Mouse (Mus musculus) spleen, adult 2 months (tissue): ENCODE measurements around the gene Tuft1. TPM values are rescaled to one million over a fixed set of nuclear protein-coding genes. Genes with fewer than 3 reads are reported as not detected.
"Not testable (repeated sequence)": the region's sequence is repeated elsewhere in the genome, so short reads cannot be mapped to it uniquely, and the experiment has no call there.

Experiments
- DNase-seq, 2 experiments: peaks; one replicate each; pipeline versions ENCODE4 v3.0.0 to v3.0.0-alpha.2; 2012 to 2021; ENCODE audit warnings: low spot score in 2 of 2, low read depth in 1 of 2
- H3K27ac ChIP-seq: fragments of 200-500 bp; 2 replicates; pipeline ENCODE4 v1.5.1; 2012; ENCODE audit warnings: low read length, inconsistent platforms; ENCODE audit not compliant: insufficient read depth
- H3K27me3 ChIP-seq: fragments of 200-500 bp; 2 replicates; pipeline ENCODE4 v1.6.1; 2012; ENCODE audit warnings: mild to moderate bottlenecking, moderate library complexity, low read length, inconsistent platforms; ENCODE audit not compliant: control insufficient read depth, insufficient read depth
- H3K36me3 ChIP-seq: fragments of 200-500 bp; 2 replicates; pipeline ENCODE4 v1.6.1; 2012; ENCODE audit warnings: mild to moderate bottlenecking, low read length, inconsistent platforms; ENCODE audit not compliant: control insufficient read depth, insufficient read depth
- H3K4me1 ChIP-seq: fragments of 200-500 bp; 2 replicates; pipeline ENCODE4 v1.6.1; 2011; ENCODE audit warnings: inconsistent platforms; ENCODE audit not compliant: control insufficient read depth, insufficient read depth, insufficient read length
- H3K4me3 ChIP-seq: fragments of 200-500 bp; 2 replicates; pipeline ENCODE4 v1.5.1; 2011; ENCODE audit warnings: mild to moderate bottlenecking, inconsistent platforms; ENCODE audit not compliant: insufficient read depth, insufficient read length; ENCODE audit errors: extremely low read depth
- CTCF ChIP-seq: fragments of 200-500 bp; IDR thresholded peaks from 2 replicates; pipeline ENCODE4 v1.5.1; 2011; ENCODE audit warnings: mild to moderate bottlenecking, inconsistent platforms; ENCODE audit not compliant: insufficient read depth, insufficient read length, insufficient replicate concordance; ENCODE audit errors: extremely low read depth
- POLR2A ChIP-seq: fragments of 200-500 bp; IDR thresholded peaks from 2 replicates; pipeline ENCODE4 v1.6.1; 2011; ENCODE audit warnings: low read depth, low read length, inconsistent platforms
- WGBS: fragments of 180-500 bp; shearing (Covaris S2); methylation state at CpG from one replicate; pipeline ENCODE4 v1.1.7; 2018; 5-methylcytosine and 5-hydroxymethylcytosine counted together
- polyA plus RNA-seq: library from polyadenylated mRNA; depleted of rRNA; stranded (reverse); fragments of >200 nt; gene quantifications from 2 replicates; pipeline ENCODE4 v1.2.3, GENCODE M21; 2012

Gene Tuft1
- polyA plus RNA-seq, 1 experiment, result 1.7 TPM

GRCm38 (mm10) chr3:94679351-94679841, 20.7 kb upstream of the Tuft1 start:
- no peaks in the 10 kb centered on the region for H3K27me3 ChIP-seq
- DNase-seq, result no peak
- H3K4me1 ChIP-seq, result no peaks in the 10 kb centered on the region
- H3K27ac ChIP-seq, result no peak overlapping the region
- no peaks in the 10 kb centered on the region for H3K36me3 ChIP-seq
- 82% methylated on average over 8 of the region's 8 CpGs for WGBS
- no peak overlapping the region for H3K4me3 ChIP-seq
- TF ChIP-seq POLR2A (no peak), CTCF (no peak)

GRCm38 (mm10) chr3:94675101-94675500, 16.4 kb upstream of the Tuft1 start:
- not testable (repeated sequence) for H3K27me3 ChIP-seq, H3K27ac ChIP-seq, H3K4me1 ChIP-seq, H3K36me3 ChIP-seq, DNase-seq, H3K4me3 ChIP-seq
- WGBS, result 87% methylated on average over 9 of the region's 9 CpGs

- not testable (repeated sequence) for H3K36me3 ChIP-seq, H3K4me3 ChIP-seq, DNase-seq, H3K27me3 ChIP-seq, H3K4me1 ChIP-seq, H3K27ac ChIP-seq
- WGBS, result 70% methylated on average over 7 of the region's 7 CpGs
Observed at GRCm38 (mm10) chr3:94665896-94666295, 7.2 kb upstream of the Tuft1 start.

GRCm38 (mm10) chr3:94665060-94665802, 6.6 kb upstream of the Tuft1 start:
- not testable (repeated sequence) for H3K4me3 ChIP-seq, H3K27ac ChIP-seq, H3K27me3 ChIP-seq, H3K36me3 ChIP-seq, H3K4me1 ChIP-seq, DNase-seq
- 48% methylated on average over 5 of the region's 5 CpGs for WGBS

GRCm38 (mm10) chr3:94660841-94661240, 2.2 kb upstream of the Tuft1 start:
- not testable (repeated sequence) for H3K4me3 ChIP-seq, H3K27me3 ChIP-seq, H3K4me1 ChIP-seq, DNase-seq, H3K36me3 ChIP-seq, H3K27ac ChIP-seq
- WGBS, result 94% methylated on average over 2 of the region's 2 CpGs

- WGBS, result 33% methylated on average over 8 of the region's 10 CpGs
- not testable (repeated sequence) for H3K36me3 ChIP-seq, DNase-seq, H3K27me3 ChIP-seq, H3K27ac ChIP-seq, H3K4me3 ChIP-seq, H3K4me1 ChIP-seq
Observed at GRCm38 (mm10) chr3:94659142-94659748, 573 bp upstream of the Tuft1 start.

GRCm38 (mm10) chr3:94657852-94658739, 576 bp downstream of the Tuft1 start:
- H3K27me3 ChIP-seq, H3K36me3 ChIP-seq, DNase-seq, H3K4me1 ChIP-seq, H3K27ac ChIP-seq: not testable (repeated sequence)
- H3K4me3 ChIP-seq, result peak overlapping the region; percentile 47
- 14% methylated on average over 22 of the region's 47 CpGs for WGBS

GRCm38 (mm10) chr3:94653967-94654366, 4.7 kb downstream of the Tuft1 start:
- H3K36me3 ChIP-seq, H3K27me3 ChIP-seq, H3K27ac ChIP-seq, H3K4me1 ChIP-seq, H3K4me3 ChIP-seq, DNase-seq: not testable (repeated sequence)
- 89% methylated on average over 1 of the region's 1 CpGs for WGBS
